Comparison of ENCODE assay signal across 8 mouse cellular contexts in genomic region chr4:138318509-138319266, GRCm38 (mm10). TPM values are rescaled to one million over a fixed set of nuclear protein-coding genes. Genes with fewer than 3 reads are reported as not detected.
A peak's percentile ranks its signal among the peaks of the same experiment; 100 is the strongest.
DNase-seq lines count a peak whose midpoint lies in the region; ATAC-seq and TF ChIP-seq lines count a peak whose summit lies in the region.

No protein-coding gene starts in this region.

- intact Hi-C loops in gastrocnemius, postnatal 36 days (cut with DNase I), result loop anchor here (5.0 kb wide), 2 partner anchors 64 to 109 kb away; no protein-coding TSS in a partner anchor

- H3K9me3 ChIP-seq in liver, embryonic 16.5 days (replicated peaks; ENCODE audit: control insufficient read depth, low read length), result no peaks in the 10 kb centered on the region
- H3K9me3 ChIP-seq in neural tube, embryonic 13.5 days, result no peaks in the 10 kb centered on the region

- H3K9ac ChIP-seq in liver, embryonic 16.5 days (ENCODE audit: low read depth, low read length), result no peak overlapping the region
- H3K9ac ChIP-seq in neural tube, embryonic 13.5 days, result no peak overlapping the region

- no peak overlapping the region for H3K27ac ChIP-seq in testis, adult 2 months (ENCODE audit: control insufficient read depth, insufficient read depth, low read depth, low read length)
- H3K27ac ChIP-seq in liver, embryonic 16.5 days (ENCODE audit: low read length), result no peak overlapping the region
- H3K27ac ChIP-seq in neural tube, embryonic 13.5 days (replicated peaks), result 0 out of 2 replicates have a peak overlapping the region, but pooled peaks have one; percentile 2

- ATAC-seq in erythroid progenitor cell, adult 5-6 weeks (replicated peaks; ENCODE audit: low FRiP score, poor library complexity, severe bottlenecking), result peak; percentile 73
- 0 out of 2 replicates have a peak, but pooled peaks have one; percentile 30 for ATAC-seq in liver, embryonic 16.5 days (ENCODE audit: low read depth)
- peak; percentile 33 for ATAC-seq in neural tube, embryonic 13.5 days (ENCODE audit: low read depth)

- H3K27me3 ChIP-seq in testis, adult 2 months (ENCODE audit: control insufficient read depth, insufficient read depth, low read length), result no peaks in the 10 kb centered on the region
- H3K27me3 ChIP-seq in liver, embryonic 16.5 days (ENCODE audit: control insufficient read depth, insufficient read depth, low read depth, low read length), result no peaks in the 10 kb centered on the region
- no peaks in the 10 kb centered on the region for H3K27me3 ChIP-seq in neural tube, embryonic 13.5 days

- H3K4me2 ChIP-seq in liver, embryonic 16.5 days (ENCODE audit: low read depth, low read length), result no peak overlapping the region
- no peak overlapping the region for H3K4me2 ChIP-seq in neural tube, embryonic 13.5 days

- no peaks in the 10 kb centered on the region; the same call in 1 of the 2 replicates for H3K4me1 ChIP-seq in testis, adult 2 months (ENCODE audit: control insufficient read depth, insufficient read depth, low read length)
- H3K4me1 ChIP-seq in liver, embryonic 16.5 days (ENCODE audit: control insufficient read depth, low read depth, low read length), result 0 out of 2 replicates have a peak, but pooled peaks cover 1% of the 10 kb centered on the region
- peaks cover 32% of the 10 kb centered on the region for H3K4me1 ChIP-seq in neural tube, embryonic 13.5 days (replicated peaks)

- TF ChIP-seq POLR2A in testis, adult 2 months (IDR thresholded peaks at IDR 0.05; ENCODE audit: control insufficient read depth, low read depth, low read length), result no peak

- H3K36me3 ChIP-seq in testis, adult 2 months (ENCODE audit: control insufficient read depth, insufficient read depth, low read length), result peaks cover 3% of the 10 kb centered on the region
- H3K36me3 ChIP-seq in liver, embryonic 16.5 days (ENCODE audit: control insufficient read depth, insufficient read depth), result peaks cover 12% of the 10 kb centered on the region
- H3K36me3 ChIP-seq in neural tube, embryonic 13.5 days, result peaks cover 55% of the 10 kb centered on the region

- no peak for DNase-seq in testis, postnatal 14 days (ENCODE audit: low spot score)
- peak; percentile 75 for DNase-seq in adrenal gland, postnatal 10 days
- peak; percentile 81 for DNase-seq in induced T-regulatory cell, adult 2 months (ENCODE audit: low read depth)
- DNase-seq in gastrocnemius, postnatal 36 days, result no peak

- peak; percentile 73 for TF ChIP-seq CTCF in testis, adult 2 months (IDR thresholded peaks at IDR 0.05; ENCODE audit: control insufficient read depth, insufficient read depth, insufficient replicate concordance, low read depth, low read length)

- H3K4me3 ChIP-seq in testis, adult 2 months (ENCODE audit: control insufficient read depth, low read depth, low read length), result no peak overlapping the region
- H3K4me3 ChIP-seq in liver, embryonic 16.5 days (ENCODE audit: low read depth, low read length), result no peak overlapping the region
- no peak overlapping the region for H3K4me3 ChIP-seq in neural tube, embryonic 13.5 days

- WGBS in liver, embryonic 16.5 days (ENCODE audit: insufficient replicate concordance), result 48% methylated on average over 6 of the region's 6 CpGs
- 56% methylated on average over 6 of the region's 6 CpGs for WGBS in neural tube, embryonic 13.5 days

RNA-seq across cellular contexts. Expression of gene Pink1, which starts 7.4 kb away (rescaled TPM):
- 134 and 160 TPM in 2 replicates for polyA plus RNA-seq in testis, adult 2 months (2012; rRNA removed)
- 100 to 1,000 TPM; 171 to 188 TPM for total RNA-seq in adrenal gland, postnatal 10 days (2021)
- total RNA-seq in erythroid progenitor cell, adult 5-6 weeks (2015; ENCODE audit: low replicate concordance), result 20.2 and 26.8 TPM in 2 replicates
- 20.8 and 36.6 TPM in 2 replicates for total RNA-seq in erythroid progenitor cell, adult 5-6 weeks (2017; ENCODE audit: low replicate concordance)
- polyA plus RNA-seq in liver, embryonic 16.5 days (2015; fragmentation: Nextera tagmentation; extraction: Ambion mirVana), result 32.8 and 39.6 TPM in 2 replicates
- polyA plus RNA-seq in neural tube, embryonic 13.5 days (2015; fragmentation: Nextera tagmentation; extraction: Ambion mirVana), result 84.9 and 94.0 TPM in 2 replicates
- 100 to 1,000 TPM; 452 to 656 TPM for total RNA-seq in gastrocnemius, postnatal 36 days (2021)

RNA-seq across cellular contexts. Expression of gene Ddost, which starts 14.2 kb away (rescaled TPM):
- polyA plus RNA-seq in testis, adult 2 months (2012; rRNA removed), result 156 and 177 TPM in 2 replicates
- total RNA-seq in adrenal gland, postnatal 10 days (2021), result 100 to 1,000 TPM; 118 to 129 TPM
- total RNA-seq in erythroid progenitor cell, adult 5-6 weeks (2015; ENCODE audit: low replicate concordance), result 65.6 and 81.3 TPM in 2 replicates
- 34.7 and 39.8 TPM in 2 replicates for total RNA-seq in erythroid progenitor cell, adult 5-6 weeks (2017; ENCODE audit: low replicate concordance)
- polyA plus RNA-seq in liver, embryonic 16.5 days (2015; fragmentation: Nextera tagmentation; extraction: Ambion mirVana), result 181 and 185 TPM in 2 replicates
- 214 and 216 TPM in 2 replicates for polyA plus RNA-seq in neural tube, embryonic 13.5 days (2015; fragmentation: Nextera tagmentation; extraction: Ambion mirVana)
- total RNA-seq in gastrocnemius, postnatal 36 days (2021), result 10 to 100 TPM; 31.3 to 31.8 TPM

RNA-seq across cellular contexts. Expression of gene Cda, which starts 49.1 kb away (rescaled TPM):
- polyA plus RNA-seq in testis, adult 2 months (2012; rRNA removed), result 0.13 and 0.61 TPM in 2 replicates
- 10 to 100 TPM; 12.3 to 13.4 TPM for total RNA-seq in adrenal gland, postnatal 10 days (2021)
- not detected in 2 replicates for total RNA-seq in erythroid progenitor cell, adult 5-6 weeks (2015; ENCODE audit: low replicate concordance)
- total RNA-seq in erythroid progenitor cell, adult 5-6 weeks (2017; ENCODE audit: low replicate concordance), result not detected in 2 replicates
- polyA plus RNA-seq in liver, embryonic 16.5 days (2015; fragmentation: Nextera tagmentation; extraction: Ambion mirVana), result 4.6 and 5.7 TPM in 2 replicates
- polyA plus RNA-seq in neural tube, embryonic 13.5 days (2015; fragmentation: Nextera tagmentation; extraction: Ambion mirVana), result 6.4 and 7.1 TPM in 2 replicates
- under 1 TPM in 1 of 2 experiments, not detected in 1; 0.62 TPM for total RNA-seq in gastrocnemius, postnatal 36 days (2021)

Comparison
In these comparisons a context has a peak if more than half of its experiments do, and no peak if none do; other contexts are left out.
1. DNase-seq: peak in adrenal gland, postnatal 10 days (single experiment) and induced T-regulatory cell, adult 2 months (single experiment); none in testis, postnatal 14 days (single experiment) and gastrocnemius, postnatal 36 days (0 of 2).
2. RNA of gene Pink1, which starts 7.4 kb away (total RNA-seq): 452 to 656 TPM in gastrocnemius, postnatal 36 days and 171 to 188 TPM in adrenal gland, postnatal 10 days; 20.2 to 36.6 TPM in erythroid progenitor cell, adult 5-6 weeks; every median in the first group is over 4 times any median in the second.
3. RNA of gene Cda, which starts 49.1 kb away (total RNA-seq): 12.3 to 13.4 TPM in adrenal gland, postnatal 10 days; 0.62 TPM in gastrocnemius, postnatal 36 days and not detected in erythroid progenitor cell, adult 5-6 weeks; every median in the first group is over 4 times any median in the second.
4. Peak in every context shown above with its lines, with median percentiles within 50 percentile points of each other: ATAC-seq.